Mouse (Mus musculus): ENCODE measurements around the gene 1700016K19Rik. TPM values are rescaled to one million over a fixed set of nuclear protein-coding genes. Genes with fewer than 3 reads are reported as not detected.
A peak's percentile ranks its signal among the peaks of the same experiment; 100 is the strongest.

The 1700016K19Rik gene
- total RNA-seq (2014; rRNA removed): not detected in 2 replicates
- polyA plus RNA-seq (2012; rRNA removed): 0.12 TPM in 1 of 2 replicates, not detected in the other

- WGBS: 14% methylated on average over 35 of the region's 36 CpGs
- TF ChIP-seq CTCF (IDR thresholded peaks at IDR 0.05; ENCODE audit: low read depth, low read length) (peak; percentile 68), POLR2A (IDR thresholded peaks at IDR 0.05; ENCODE audit: extremely low read depth, insufficient read depth, low read length) (no peak)
- Histone ChIP-seq H3K27ac (replicated peaks; ENCODE audit: insufficient read depth, low read depth, low read length) (no peak within 1 kb of the TSS), H3K27me3 (ENCODE audit: control insufficient read depth, insufficient read depth, low read length) (no peaks in the 10 kb centered on the region), H3K9ac (ENCODE audit: low read depth, low read length) (0 out of 2 replicates have a peak within 1 kb of the TSS, but pooled peaks have one; percentile 11), H3K4me3 (ENCODE audit: insufficient read depth, low read depth, low read length) (peak within 1 kb of the TSS; percentile 48), H3K79me2 (ENCODE audit: control insufficient read depth, insufficient read depth, low read length) (no peaks in the 10 kb centered on the region), H3K36me3 (ENCODE audit: control insufficient read depth, insufficient read depth, low read length) (no peaks in the 10 kb centered on the region), H3K4me1 (ENCODE audit: control insufficient read depth, insufficient read depth, low read length) (no peaks in the 10 kb centered on the region)
- peak; percentile 57 for DNase-seq (ENCODE audit: extremely low read depth, low read depth, low spot score)
Observed at GRCm38 (mm10) chr11:75999440-76000155, at the start of gene 1700016K19Rik. TSS of gene 1700016K19Rik (plus strand) at chr11:75999912.

- TF ChIP-seq POLR2A (IDR thresholded peaks at IDR 0.05; ENCODE audit: extremely low read depth, insufficient read depth, low read length) (no peak), CTCF (IDR thresholded peaks at IDR 0.05; ENCODE audit: low read depth, low read length) (no peak)
Observed at GRCm38 (mm10) chr11:75950459-75950858, 49.3 kb upstream of the 1700016K19Rik start.

DNA sequence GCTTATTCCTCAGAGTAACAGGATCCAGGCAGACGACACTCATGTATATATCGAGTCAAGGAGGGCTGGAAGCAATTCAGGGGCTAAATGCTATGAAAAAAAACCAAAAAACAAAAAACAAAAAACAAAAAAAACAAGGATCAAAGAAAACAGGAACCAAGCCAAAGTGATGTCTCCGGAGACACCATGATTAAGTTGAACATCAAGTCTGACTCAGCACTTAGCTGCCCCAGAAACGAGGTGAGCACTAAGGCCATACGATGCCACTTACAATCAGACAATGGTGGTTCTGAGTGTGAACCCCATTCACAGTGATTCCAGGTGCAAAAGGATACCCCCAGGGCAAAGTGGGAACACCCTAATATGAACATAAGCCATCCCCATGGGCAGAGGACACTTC, 47.8 kb upstream of the 1700016K19Rik start:
- H3K4me1 ChIP-seq (ENCODE audit: control insufficient read depth, insufficient read depth, low read length): no peaks in the 10 kb centered on the region
- H3K27me3 ChIP-seq (ENCODE audit: control insufficient read depth, insufficient read depth, low read length): no peaks in the 10 kb centered on the region
- H3K27ac ChIP-seq (replicated peaks; ENCODE audit: insufficient read depth, low read depth, low read length): no peak overlapping the region
- H3K36me3 ChIP-seq (ENCODE audit: control insufficient read depth, insufficient read depth, low read length): no peaks in the 10 kb centered on the region
- TF ChIP-seq POLR2A (IDR thresholded peaks at IDR 0.05; ENCODE audit: extremely low read depth, insufficient read depth, low read length) (no peak), CTCF (IDR thresholded peaks at IDR 0.05; ENCODE audit: low read depth, low read length) (no peak)
- no peak overlapping the region for H3K4me3 ChIP-seq (ENCODE audit: insufficient read depth, low read depth, low read length)
- no peak for DNase-seq (ENCODE audit: extremely low read depth, low read depth, low spot score)
- H3K79me2 ChIP-seq (ENCODE audit: control insufficient read depth, insufficient read depth, low read length): no peaks in the 10 kb centered on the region
- H3K9ac ChIP-seq (ENCODE audit: low read depth, low read length): no peak overlapping the region
- 92% methylated on average over 5 of the region's 5 CpGs for WGBS

More at GRCm38 (mm10) chr11:75950459-75950858, 49.3 kb upstream of the 1700016K19Rik start:
- no peak overlapping the region for H3K9ac ChIP-seq (ENCODE audit: low read depth, low read length)
- H3K27ac ChIP-seq (replicated peaks; ENCODE audit: insufficient read depth, low read depth, low read length): no peak overlapping the region
- no peaks in the 10 kb centered on the region for H3K36me3 ChIP-seq (ENCODE audit: control insufficient read depth, insufficient read depth, low read length)
- DNase-seq (ENCODE audit: extremely low read depth, low read depth, low spot score): no peak
- WGBS: 87% methylated on average over 3 of the region's 3 CpGs
- no peaks in the 10 kb centered on the region for H3K27me3 ChIP-seq (ENCODE audit: control insufficient read depth, insufficient read depth, low read length)
- no peaks in the 10 kb centered on the region for H3K79me2 ChIP-seq (ENCODE audit: control insufficient read depth, insufficient read depth, low read length)
- H3K4me3 ChIP-seq (ENCODE audit: insufficient read depth, low read depth, low read length): no peak overlapping the region
- H3K4me1 ChIP-seq (ENCODE audit: control insufficient read depth, insufficient read depth, low read length): no peaks in the 10 kb centered on the region

DNA sequence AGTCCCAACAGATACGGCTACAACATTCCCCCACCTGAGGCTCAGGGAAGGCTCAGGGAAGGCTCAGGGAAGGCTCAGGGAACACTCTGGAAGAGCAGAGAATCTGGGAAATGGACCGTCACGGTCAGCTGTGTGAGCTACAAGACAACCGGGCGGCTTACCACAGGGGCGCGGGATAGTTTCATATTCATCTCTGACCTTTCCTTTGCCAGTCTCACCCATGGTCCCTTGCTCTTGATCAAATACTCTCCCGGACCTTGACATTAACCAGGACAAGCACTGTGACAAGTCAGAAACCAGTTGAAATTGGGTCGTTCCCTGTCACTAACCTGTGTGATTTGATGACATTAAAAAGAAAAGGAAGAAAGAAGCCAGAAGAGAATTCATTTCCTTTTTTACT, 44.8 kb upstream of the 1700016K19Rik start:
- DNase-seq (ENCODE audit: extremely low read depth, low read depth, low spot score): no peak

DNA sequence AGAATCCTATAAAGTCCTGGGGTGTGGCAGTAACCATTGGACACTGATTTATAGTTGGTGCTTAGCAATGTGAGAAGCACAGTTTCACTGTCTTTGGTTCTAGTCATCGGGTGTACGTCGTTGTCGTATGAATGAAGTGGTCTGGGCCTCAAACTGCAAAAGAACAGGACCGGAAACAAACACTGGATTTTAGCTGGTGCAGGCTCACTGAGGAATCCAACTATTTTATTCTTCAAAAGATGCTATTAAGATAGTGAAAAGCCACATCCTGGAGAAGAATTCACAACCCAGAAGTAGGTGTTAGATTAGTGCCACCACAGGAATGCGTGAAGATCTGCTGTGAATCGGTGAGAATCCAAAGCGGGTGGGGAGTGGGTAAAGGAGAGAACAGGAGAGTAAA, 43.1 kb upstream of the 1700016K19Rik start:
- WGBS: 89% methylated on average over 8 of the region's 8 CpGs
- DNase-seq (ENCODE audit: extremely low read depth, low read depth, low spot score): no peak
- no peaks in the 10 kb centered on the region for H3K27me3 ChIP-seq (ENCODE audit: control insufficient read depth, insufficient read depth, low read length)
- TF ChIP-seq CTCF (IDR thresholded peaks at IDR 0.05; ENCODE audit: low read depth, low read length) (no peak), POLR2A (IDR thresholded peaks at IDR 0.05; ENCODE audit: extremely low read depth, insufficient read depth, low read length) (no peak)
- no peaks in the 10 kb centered on the region for H3K4me1 ChIP-seq (ENCODE audit: control insufficient read depth, insufficient read depth, low read length)
- no peak overlapping the region for H3K4me3 ChIP-seq (ENCODE audit: insufficient read depth, low read depth, low read length)
- no peaks in the 10 kb centered on the region for H3K79me2 ChIP-seq (ENCODE audit: control insufficient read depth, insufficient read depth, low read length)
- no peak overlapping the region for H3K9ac ChIP-seq (ENCODE audit: low read depth, low read length)
- no peaks in the 10 kb centered on the region for H3K36me3 ChIP-seq (ENCODE audit: control insufficient read depth, insufficient read depth, low read length)
- no peak overlapping the region for H3K27ac ChIP-seq (replicated peaks; ENCODE audit: insufficient read depth, low read depth, low read length)

More for the DNA sequence above, 44.8 kb upstream of the 1700016K19Rik start:
- WGBS: 87% methylated on average over 9 of the region's 9 CpGs
- H3K4me1 ChIP-seq (ENCODE audit: control insufficient read depth, insufficient read depth, low read length): no peaks in the 10 kb centered on the region
- no peak overlapping the region for H3K4me3 ChIP-seq (ENCODE audit: insufficient read depth, low read depth, low read length)
- no peaks in the 10 kb centered on the region for H3K36me3 ChIP-seq (ENCODE audit: control insufficient read depth, insufficient read depth, low read length)
- no peak overlapping the region for H3K9ac ChIP-seq (ENCODE audit: low read depth, low read length)
- no peak overlapping the region for H3K27ac ChIP-seq (replicated peaks; ENCODE audit: insufficient read depth, low read depth, low read length)
- no peaks in the 10 kb centered on the region for H3K27me3 ChIP-seq (ENCODE audit: control insufficient read depth, insufficient read depth, low read length)
- H3K79me2 ChIP-seq (ENCODE audit: control insufficient read depth, insufficient read depth, low read length): no peaks in the 10 kb centered on the region
- no peak for TF ChIP-seq POLR2A (IDR thresholded peaks at IDR 0.05; ENCODE audit: extremely low read depth, insufficient read depth, low read length)
- TF ChIP-seq CTCF (IDR thresholded peaks at IDR 0.05; ENCODE audit: low read depth, low read length): no peak

Measured in liver, adult 2 months (tissue).